Mouse (Mus musculus) right cerebral cortex, postnatal 36 days (tissue): ENCODE measurements around the gene Ank3.
A peak's percentile ranks its signal among the peaks of the same experiment; 100 is the strongest.

Source experiments
- DNase-seq, 2 experiments: peaks; one replicate each; pipeline ENCODE4 v3.0.0; 2022; ENCODE audit warnings: low spot score in 2 of 2, mixed read lengths in 1 of 2

Ank3 gene

DNA sequence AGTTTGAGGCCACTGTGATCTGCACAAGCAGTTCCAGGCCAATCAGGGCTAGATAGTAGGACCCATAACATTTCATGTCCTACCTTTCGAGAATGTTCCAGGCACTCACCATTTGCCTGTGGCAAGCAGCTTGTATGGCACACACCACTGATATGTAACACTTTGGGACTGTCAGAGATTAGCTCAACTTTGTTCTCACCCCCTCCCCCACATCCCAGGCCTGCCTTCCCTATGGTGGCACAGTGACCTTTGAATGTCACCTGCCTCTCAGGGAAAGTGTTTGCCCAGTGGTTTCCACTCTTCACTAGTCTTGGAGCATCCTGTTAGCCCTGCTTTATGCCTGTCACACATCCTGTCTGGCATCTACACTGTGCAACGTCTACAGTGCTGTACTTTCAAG is 430.2 kb downstream of the Ank3 start:
- no peak for DNase-seq

- no peak for DNase-seq
These were observed 430.7 kb downstream of the Ank3 start for GRCm38 (mm10) chr10:69829236-69829635.

GRCm38 (mm10) chr10:69831568-69831967 is 433.0 kb downstream of the Ank3 start:
- no peak for DNase-seq

GRCm38 (mm10) chr10:69832241-69832640 is 433.7 kb downstream of the Ank3 start:
- no peak for DNase-seq

GRCm38 (mm10) chr10:69832822-69833221 is 434.2 kb downstream of the Ank3 start:
- no peak for DNase-seq

- no peak for DNase-seq
These were observed 436.1 kb downstream of the Ank3 start for GRCm38 (mm10) chr10:69834700-69835099.

DNA sequence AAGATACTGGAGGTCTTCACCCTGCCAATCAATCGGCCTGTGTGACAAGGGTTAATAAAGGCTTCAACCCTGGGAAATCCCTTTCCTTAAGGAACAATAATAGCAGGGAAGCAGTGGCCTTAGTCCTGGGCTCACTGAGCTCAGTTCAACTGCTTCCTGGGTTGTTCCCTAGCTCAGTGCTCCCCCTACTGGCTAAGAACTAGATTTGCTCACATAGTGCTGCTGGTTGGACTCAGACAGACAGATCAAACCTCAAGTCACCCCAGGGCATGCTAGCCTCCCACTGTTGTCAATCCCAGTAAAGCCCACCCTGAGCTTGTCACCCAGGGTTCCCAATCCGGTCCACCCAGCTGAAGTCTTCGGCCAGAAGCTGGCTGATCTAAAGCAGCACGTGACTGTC is 447.2 kb downstream of the Ank3 start:
- no peak for DNase-seq

- DNase-seq = no peak
These were observed 454.0 kb downstream of the Ank3 start for GRCm38 (mm10) chr10:69852366-69853091.

DNA sequence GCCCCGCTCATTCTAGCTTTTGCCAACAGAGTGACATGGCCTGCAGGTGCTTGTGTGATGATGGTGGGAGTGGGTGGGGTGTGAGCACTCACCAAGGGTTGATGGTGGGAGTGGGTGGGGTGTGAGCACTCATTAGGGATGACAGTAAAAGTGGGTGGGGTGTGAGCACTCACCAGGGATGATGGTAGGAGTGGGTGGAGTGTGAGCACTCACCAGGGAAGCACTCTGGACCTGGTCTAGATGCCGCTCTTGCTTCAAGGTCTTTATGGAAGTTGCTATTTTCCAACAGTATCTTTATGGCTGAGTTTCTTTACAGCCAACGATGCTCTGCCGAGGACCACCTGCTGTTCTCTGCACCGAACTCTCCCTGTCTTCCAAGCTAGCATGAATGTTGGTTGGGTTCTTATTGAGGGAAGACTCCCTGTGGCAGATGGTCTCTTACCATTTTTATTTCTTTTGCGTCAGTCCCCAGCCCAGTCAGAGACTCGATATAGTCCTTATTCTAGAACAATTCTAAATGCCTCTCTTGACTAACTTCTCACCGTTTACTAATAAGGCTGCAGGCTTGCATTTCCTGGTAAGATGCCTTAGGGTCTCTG is 456.1 kb downstream of the Ank3 start:
- peak; percentile 32 to 49 for DNase-seq

DNA sequence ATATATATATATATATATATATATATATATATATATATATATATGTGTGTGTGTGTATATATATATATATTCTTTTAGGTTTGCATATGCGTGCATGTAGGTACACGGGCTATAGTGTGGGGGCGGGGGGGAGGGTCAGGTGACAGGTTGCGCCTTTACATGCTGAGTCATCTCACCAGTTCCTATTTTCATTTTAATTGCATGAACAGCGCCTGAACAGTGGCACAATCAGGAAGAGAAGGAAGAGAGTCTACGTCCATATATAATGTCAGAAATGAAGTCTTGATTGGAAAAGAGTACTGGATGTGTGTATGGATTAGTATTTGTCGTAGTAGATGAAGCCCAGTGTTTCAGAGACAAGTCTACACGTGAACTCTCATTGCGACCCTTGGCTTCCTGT is 459.4 kb downstream of the Ank3 start:
- no peak for DNase-seq

DNA sequence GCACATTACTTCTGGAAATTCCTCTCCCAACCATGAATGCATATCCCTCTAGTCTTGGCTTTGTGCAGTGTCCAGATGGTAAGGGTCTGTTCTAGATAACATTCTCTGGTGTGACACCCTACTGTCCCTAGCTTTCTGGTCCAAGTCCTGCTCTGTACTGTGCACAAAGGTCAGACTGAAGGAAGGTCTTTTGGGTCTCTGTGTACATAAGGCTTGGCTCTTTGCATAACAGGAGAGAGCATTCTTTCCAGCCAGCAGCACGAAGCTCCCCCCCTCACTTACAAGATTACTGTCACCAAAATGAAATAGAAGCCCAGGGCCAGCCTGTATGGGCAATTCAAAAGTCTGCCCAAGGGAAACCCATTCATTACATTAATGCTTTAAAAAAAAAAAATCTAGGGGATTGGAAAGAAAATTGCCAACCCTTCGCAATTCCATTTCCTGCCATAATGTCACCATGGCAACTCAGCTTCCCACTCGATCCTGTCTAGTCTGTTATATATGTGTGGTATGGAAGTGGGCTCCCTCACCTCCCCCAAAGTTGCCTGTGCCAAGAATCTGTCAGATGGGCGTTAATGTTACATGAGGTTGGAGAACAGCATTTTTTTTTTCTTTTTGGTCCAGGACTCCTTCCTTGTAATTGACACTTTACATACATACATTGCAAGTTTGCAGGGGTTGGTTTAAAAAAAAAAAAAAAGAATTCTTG is 460.5 kb downstream of the Ank3 start:
- peak; percentile 59 to 69 for DNase-seq

DNA sequence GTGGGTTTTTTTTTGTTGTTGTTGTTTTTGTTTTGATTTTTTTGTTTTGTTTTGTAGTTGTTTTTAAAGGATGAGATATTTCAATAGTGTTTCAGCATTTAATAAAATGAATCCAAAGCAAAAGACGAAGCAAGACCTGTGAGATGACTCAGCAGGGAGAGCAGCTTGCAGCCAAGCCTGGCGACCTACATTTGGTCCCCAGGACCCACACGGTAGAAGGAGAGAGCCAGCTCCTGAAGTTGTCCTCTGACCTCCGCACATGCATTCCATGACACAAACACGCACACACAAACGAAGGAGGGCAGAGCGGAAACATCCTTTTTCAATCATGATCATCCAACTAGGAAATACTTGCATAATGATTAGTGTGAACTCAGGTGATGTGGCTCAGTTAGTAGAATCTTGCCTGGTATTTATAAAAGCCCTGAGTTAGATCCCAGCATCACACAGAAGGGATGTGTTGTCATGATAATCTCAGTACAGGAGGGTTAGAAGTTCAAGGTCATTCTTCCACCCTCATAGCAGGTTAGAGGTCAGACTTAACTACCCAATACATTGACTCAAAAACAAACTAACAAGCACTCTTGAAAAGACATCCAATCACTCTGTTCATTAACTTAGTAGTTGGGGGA is 461.4 kb downstream of the Ank3 start:
- no peak for DNase-seq

- DNase-seq = no peak
These were observed 464.3 kb downstream of the Ank3 start for GRCm38 (mm10) chr10:69862829-69863228.

DNA sequence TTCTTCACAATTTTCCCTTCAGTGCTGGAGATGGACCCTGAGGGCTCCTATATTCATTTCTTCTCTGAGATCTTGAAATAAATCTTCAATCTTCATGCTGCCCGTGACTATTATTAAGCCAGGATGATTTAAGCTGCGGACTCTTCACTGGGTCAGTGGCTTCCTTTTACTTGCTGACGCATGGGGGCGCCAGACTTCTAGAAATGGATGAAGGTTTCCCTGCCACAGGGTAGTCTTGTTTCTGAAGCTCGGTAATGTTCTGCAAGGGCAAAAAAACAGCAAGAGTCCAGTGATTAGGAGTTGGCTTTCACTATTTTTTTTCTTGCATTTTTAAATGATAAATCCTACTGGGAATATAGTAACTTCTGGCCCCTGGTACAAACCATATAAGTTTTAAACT is 471.8 kb downstream of the Ank3 start:
- DNase-seq = peak; percentile 40 to 54

DNA sequence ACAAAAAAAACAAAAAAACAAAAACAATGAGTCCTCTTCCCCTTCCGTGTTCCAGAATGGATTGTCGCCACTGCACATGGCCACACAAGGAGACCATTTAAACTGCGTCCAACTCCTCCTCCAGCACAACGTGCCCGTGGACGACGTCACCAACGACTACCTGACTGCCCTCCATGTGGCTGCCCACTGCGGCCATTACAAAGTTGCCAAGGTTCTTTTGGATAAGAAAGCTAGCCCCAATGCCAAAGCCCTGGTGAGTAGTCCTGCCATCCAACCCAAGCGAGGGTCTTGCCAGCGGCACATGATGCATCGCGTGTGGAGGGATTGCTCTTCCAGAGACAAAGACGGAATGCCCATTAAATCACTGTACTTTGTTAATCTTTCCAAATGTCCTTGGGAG is 472.4 kb downstream of the Ank3 start:
- DNase-seq = no peak

- no peak for DNase-seq
These were observed 473.7 kb downstream of the Ank3 start for GRCm38 (mm10) chr10:69872182-69872741.

DNA sequence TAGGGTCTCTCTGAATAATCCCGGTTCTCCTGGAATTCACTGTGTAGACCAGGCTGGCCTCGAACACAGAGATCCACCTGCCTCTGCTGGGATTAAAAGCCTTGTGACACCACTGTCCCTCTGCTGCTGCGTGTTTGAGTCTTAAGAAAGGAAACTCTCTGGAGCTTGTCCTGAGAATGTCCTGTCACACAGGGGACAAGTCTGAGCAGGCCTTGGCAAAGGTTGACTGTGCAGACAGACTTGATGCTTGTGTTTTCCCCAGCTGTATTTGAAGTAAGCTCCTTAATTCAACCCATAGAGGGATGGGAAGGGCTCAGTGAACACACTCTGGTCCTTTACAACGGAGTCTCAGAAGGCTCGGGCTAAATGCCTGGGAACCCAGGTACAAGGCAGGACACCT is 474.3 kb downstream of the Ank3 start:
- DNase-seq = no peak

- no peak for DNase-seq
These were observed 476.2 kb downstream of the Ank3 start for GRCm38 (mm10) chr10:69874806-69875205.

GRCm38 (mm10) chr10:69883935-69884680 is 485.5 kb downstream of the Ank3 start:
- no peak for DNase-seq

- no peak for DNase-seq
These were observed 489.8 kb downstream of the Ank3 start for GRCm38 (mm10) chr10:69888399-69888798.

- no peak for DNase-seq
These were observed 491.2 kb downstream of the Ank3 start for GRCm38 (mm10) chr10:69889779-69890178.
